Comparison of ENCODE assay signal across 8 mouse cellular contexts in the genomic region with DNA sequence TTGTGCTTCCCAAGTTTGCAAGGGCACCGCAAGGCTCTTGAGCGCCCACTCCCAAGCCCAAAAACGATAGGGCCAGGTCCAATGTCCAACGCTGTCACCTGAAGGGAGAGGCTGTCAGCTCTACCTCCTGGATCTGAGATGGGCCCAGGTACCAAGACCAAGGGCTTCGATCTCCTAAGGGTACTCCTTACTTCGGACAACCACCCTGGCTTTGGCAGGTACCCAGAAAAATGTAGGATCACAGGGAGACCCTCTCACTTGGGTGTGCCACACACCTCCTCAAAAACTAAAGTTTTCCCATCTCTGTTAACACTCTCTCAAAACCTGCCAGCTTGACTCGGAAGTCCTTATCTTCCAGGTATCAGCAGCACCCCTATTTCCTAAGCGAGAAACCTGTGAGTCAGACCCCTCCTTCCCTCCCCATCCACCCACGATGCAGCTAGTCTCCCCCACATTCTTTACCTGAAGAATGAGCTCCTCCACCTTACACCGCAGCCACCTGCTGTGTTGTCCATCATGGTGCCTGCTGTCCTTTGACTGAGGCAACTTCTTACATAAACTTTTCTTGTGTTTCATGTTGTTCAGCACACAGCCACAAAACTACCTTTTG. TPM values are rescaled to one million over a fixed set of nuclear protein-coding genes. Genes with fewer than 3 reads are reported as not detected.
DNase-seq lines count a peak whose midpoint lies in the region; ATAC-seq and TF ChIP-seq lines count a peak whose summit lies in the region.

No protein-coding gene starts in this region.

- DNase-seq in kidney, adult 2 months: no peak
- DNase-seq in kidney, postnatal 14 days: no peak
- peak; percentile 8 for DNase-seq in NIH3T3 (ENCODE audit: low read depth)
- no peak for DNase-seq in natural killer cell, adult 2 months (ENCODE audit: low spot score in 2 of 2)
- no peak for DNase-seq in urinary bladder, postnatal 4 days (ENCODE audit: low spot score in 2 of 2)
- DNase-seq in ovary, postnatal 36 days (ENCODE audit: low spot score): no peak

- WGBS in kidney, adult 2 months: 54% methylated on average over 10 of the region's 10 CpGs
- WGBS in forebrain, embryonic 15.5 days: 38% methylated on average over 10 of the region's 10 CpGs
- WGBS in liver, embryonic 15.5 days (ENCODE audit: insufficient replicate concordance): 43% methylated on average over 10 of the region's 10 CpGs

- H3K36me3 ChIP-seq in kidney, adult 2 months (ENCODE audit: control insufficient read depth, insufficient read depth, low read length): no peaks in the 10 kb centered on the region
- H3K36me3 ChIP-seq in forebrain, embryonic 15.5 days: no peaks in the 10 kb centered on the region
- no peaks in the 10 kb centered on the region for H3K36me3 ChIP-seq in liver, embryonic 15.5 days (replicated peaks)

- TF ChIP-seq POLR2A in kidney, adult 2 months (IDR thresholded peaks at IDR 0.05; ENCODE audit: low read depth, low read length): no peak

- TF ChIP-seq CTCF in kidney, adult 2 months (conservative IDR thresholded peaks at IDR 0.05; ENCODE audit: insufficient read depth, insufficient read length, low read depth, low read length): no peak

- H3K4me2 ChIP-seq in forebrain, embryonic 15.5 days (replicated peaks): peak overlapping the region; percentile 93
- peak overlapping the region; percentile 96 for H3K4me2 ChIP-seq in liver, embryonic 15.5 days

- H3K9ac ChIP-seq in forebrain, embryonic 15.5 days (replicated peaks): peak overlapping the region; percentile 94
- H3K9ac ChIP-seq in liver, embryonic 15.5 days: peak overlapping the region; percentile 92

- H3K4me3 ChIP-seq in kidney, adult 2 months (ENCODE audit: insufficient read depth, low read depth, low read length): peak overlapping the region; percentile 95
- peak overlapping the region; percentile 72 for H3K4me3 ChIP-seq in forebrain, embryonic 15.5 days
- H3K4me3 ChIP-seq in liver, embryonic 15.5 days (replicated peaks): peak overlapping the region; percentile 72

- ATAC-seq in forebrain, embryonic 15.5 days (replicated peaks): peak; percentile 48
- ATAC-seq in liver, embryonic 15.5 days (ENCODE audit: insufficient read depth): peak; percentile 1; the same call in 1 of the 2 replicates

- peaks cover 9% of the 10 kb centered on the region for H3K4me1 ChIP-seq in kidney, adult 2 months (ENCODE audit: control insufficient read depth, insufficient read depth, low read length)
- peaks cover 29% of the 10 kb centered on the region for H3K4me1 ChIP-seq in forebrain, embryonic 15.5 days
- peaks cover 32% of the 10 kb centered on the region for H3K4me1 ChIP-seq in liver, embryonic 15.5 days (replicated peaks)

- no peaks in the 10 kb centered on the region for H3K27me3 ChIP-seq in kidney, adult 2 months (replicated peaks; ENCODE audit: control insufficient read depth, insufficient read depth, low read length)
- no peaks in the 10 kb centered on the region for H3K27me3 ChIP-seq in forebrain, embryonic 15.5 days
- peaks cover 23% of the 10 kb centered on the region; the same call in 1 of the 2 replicates for H3K27me3 ChIP-seq in liver, embryonic 15.5 days

- H3K9me3 ChIP-seq in forebrain, embryonic 15.5 days: no peaks in the 10 kb centered on the region
- H3K9me3 ChIP-seq in liver, embryonic 15.5 days (replicated peaks): no peaks in the 10 kb centered on the region

- 0 out of 2 replicates have a peak overlapping the region, but pooled peaks have one; percentile 10 for H3K27ac ChIP-seq in kidney, adult 2 months (ENCODE audit: insufficient read depth, low read depth, low read length)
- H3K27ac ChIP-seq in forebrain, embryonic 15.5 days (replicated peaks): no peak overlapping the region
- H3K27ac ChIP-seq in liver, embryonic 15.5 days (replicated peaks): no peak overlapping the region

RNA-seq across cellular contexts. Expression of gene Crebbp, which starts 0.9 kb away (rescaled TPM):
- polyA plus RNA-seq in kidney, adult 2 months (2012; rRNA removed): 21.6 and 27.1 TPM in 2 replicates
- 48.0 and 48.3 TPM in 2 replicates for polyA plus RNA-seq in forebrain, embryonic 15.5 days (2015; fragmentation: Nextera tagmentation; extraction: Ambion mirVana)
- 7.9 and 8.3 TPM in 2 replicates for polyA plus RNA-seq in liver, embryonic 15.5 days (2015; fragmentation: Nextera tagmentation; extraction: Ambion mirVana)
